Mouse (Mus musculus): ENCODE measurements around the gene Capzb. TPM values are rescaled to one million over a fixed set of nuclear protein-coding genes. Genes with fewer than 3 reads are reported as not detected.
A peak's percentile ranks its signal among the peaks of the same experiment; 100 is the strongest.

Capzb gene
- polyA plus RNA-seq, 1 experiment, result 238 TPM

GRCm38 (mm10) chr4:139244766-139245165, 52.1 kb downstream of the Capzb start:
- Histone ChIP-seq H3K4me3 (replicated peaks) (no peak overlapping the region), H3K4me1 (peaks cover 73% of the 10 kb centered on the region), H3K27me3 (replicated peaks) (no peaks in the 10 kb centered on the region), H3K9me3 (no peaks in the 10 kb centered on the region), H3K36me3 (replicated peaks; ENCODE audit: low read length) (peaks cover 99% of the 10 kb centered on the region)
- TF ChIP-seq FLI1 (IDR thresholded peaks at IDR 0.05; ENCODE audit: low read length) (no peak), GATA1 (IDR thresholded peaks at IDR 0.05; ENCODE audit: borderline replicate concordance, low read length) (no peak)

DNA sequence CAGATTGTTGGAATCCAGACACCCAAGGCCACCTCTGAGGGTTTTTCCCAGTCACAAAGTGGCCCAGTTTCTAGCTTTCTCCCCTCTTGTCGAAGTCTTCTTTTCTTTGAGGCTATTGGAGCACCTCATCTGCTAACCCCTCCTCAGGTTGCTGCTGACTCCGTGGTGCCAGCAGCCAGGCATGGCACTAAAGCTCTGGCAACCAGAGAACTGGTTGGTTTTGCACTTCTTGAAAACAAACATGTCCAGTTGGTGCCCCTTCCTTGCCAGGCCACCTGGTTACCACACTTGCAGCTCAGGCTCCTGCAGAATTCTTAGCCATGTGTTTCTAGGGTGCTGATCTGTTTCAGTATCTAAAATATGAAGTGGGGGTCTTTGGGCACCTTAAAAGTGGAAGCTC, 52.8 kb downstream of the Capzb start:
- H3K4me3 ChIP-seq (replicated peaks), result no peak overlapping the region
- H3K36me3 ChIP-seq (replicated peaks; ENCODE audit: low read length), result peaks cover 99% of the 10 kb centered on the region
- peaks cover 72% of the 10 kb centered on the region for H3K4me1 ChIP-seq
- no peak for TF ChIP-seq GATA1 (IDR thresholded peaks at IDR 0.05; ENCODE audit: borderline replicate concordance, low read length)
- no peak for TF ChIP-seq FLI1 (IDR thresholded peaks at IDR 0.05; ENCODE audit: low read length)
- no peaks in the 10 kb centered on the region for H3K27me3 ChIP-seq (replicated peaks)
- no peaks in the 10 kb centered on the region for H3K9me3 ChIP-seq

DNA sequence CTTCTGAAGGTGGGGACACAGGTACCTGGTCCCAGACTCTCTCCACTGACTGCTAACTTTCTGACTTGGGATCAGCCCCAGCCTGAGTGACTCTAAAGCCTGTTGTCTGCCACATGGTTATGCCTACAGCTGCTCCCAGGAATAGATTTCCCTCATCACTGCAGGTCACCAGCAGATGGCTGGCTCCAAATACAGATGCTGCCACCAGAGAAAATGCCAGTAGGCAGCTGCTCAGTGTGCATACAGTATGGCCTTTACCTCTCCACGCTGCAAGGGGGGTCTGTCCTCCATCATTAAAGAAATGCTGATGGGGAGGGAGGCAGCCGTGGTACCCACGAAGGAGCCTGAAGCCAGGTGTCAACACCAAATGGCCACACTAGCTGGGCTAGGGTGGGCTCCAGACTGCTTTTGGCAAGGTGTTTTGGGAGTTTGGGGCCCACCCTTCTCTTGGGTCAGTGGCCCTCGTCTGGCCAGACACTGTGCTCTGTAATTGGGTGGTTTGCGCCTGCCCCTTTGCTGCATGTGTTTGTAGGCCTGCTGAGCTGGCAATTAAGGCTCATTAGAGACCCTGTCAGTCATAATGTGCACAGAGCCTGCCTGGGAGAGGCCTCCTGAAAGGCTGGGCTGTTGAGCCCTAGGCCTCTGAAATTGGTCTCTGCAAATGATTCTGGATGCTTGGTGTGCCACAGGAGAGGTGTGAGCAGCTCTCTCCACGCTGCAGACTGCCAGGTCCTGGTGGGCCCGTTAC, 53.6 kb downstream of the Capzb start:
- Histone ChIP-seq H3K4me3 (replicated peaks) (no peak overlapping the region), H3K36me3 (replicated peaks; ENCODE audit: low read length) (peaks cover 99% of the 10 kb centered on the region), H3K9me3 (no peaks in the 10 kb centered on the region), H3K27me3 (replicated peaks) (no peaks in the 10 kb centered on the region), H3K4me1 (peaks cover 72% of the 10 kb centered on the region)
- TF ChIP-seq GATA1 (IDR thresholded peaks at IDR 0.05; ENCODE audit: borderline replicate concordance, low read length) (no peak), FLI1 (IDR thresholded peaks at IDR 0.05; ENCODE audit: low read length) (no peak)

GRCm38 (mm10) chr4:139247966-139248365, 55.3 kb downstream of the Capzb start:
- peaks cover 98% of the 10 kb centered on the region for H3K36me3 ChIP-seq (replicated peaks; ENCODE audit: low read length)
- TF ChIP-seq GATA1 (IDR thresholded peaks at IDR 0.05; ENCODE audit: borderline replicate concordance, low read length) (no peak), FLI1 (IDR thresholded peaks at IDR 0.05; ENCODE audit: low read length) (no peak)
- H3K27me3 ChIP-seq (replicated peaks), result no peaks in the 10 kb centered on the region
- no peak overlapping the region for H3K4me3 ChIP-seq (replicated peaks)
- H3K4me1 ChIP-seq, result peaks cover 66% of the 10 kb centered on the region
- H3K9me3 ChIP-seq, result no peaks in the 10 kb centered on the region

DNA sequence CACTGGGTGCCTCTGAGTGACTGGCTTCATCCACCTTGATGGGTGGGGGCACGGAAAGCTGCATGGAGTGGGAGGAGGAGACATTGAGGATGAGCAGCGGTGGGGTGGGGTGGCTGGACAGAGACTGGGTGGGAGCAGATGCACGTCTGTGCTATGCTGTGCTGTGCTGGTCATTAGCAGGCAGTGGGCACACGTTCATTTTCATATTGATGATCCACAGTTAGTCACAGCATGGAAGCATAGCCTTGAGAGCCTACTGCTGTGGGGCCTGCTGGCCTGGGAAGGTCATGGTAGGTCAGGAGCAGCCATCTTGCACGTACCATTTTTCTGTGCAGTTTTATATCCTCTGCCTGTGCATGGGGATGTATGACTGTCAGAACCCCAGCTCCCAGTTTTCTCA, 56.0 kb downstream of the Capzb start:
- H3K36me3 ChIP-seq (replicated peaks; ENCODE audit: low read length), result peaks cover 98% of the 10 kb centered on the region
- TF ChIP-seq GATA1 (IDR thresholded peaks at IDR 0.05; ENCODE audit: borderline replicate concordance, low read length) (no peak), FLI1 (IDR thresholded peaks at IDR 0.05; ENCODE audit: low read length) (no peak)

GRCm38 (mm10) chr4:139250043-139250442, 57.3 kb downstream of the Capzb start:
- no peak overlapping the region for H3K4me3 ChIP-seq (replicated peaks)
- H3K9me3 ChIP-seq, result no peaks in the 10 kb centered on the region
- peaks cover 99% of the 10 kb centered on the region for H3K36me3 ChIP-seq (replicated peaks; ENCODE audit: low read length)
- TF ChIP-seq FLI1 (IDR thresholded peaks at IDR 0.05; ENCODE audit: low read length) (no peak), GATA1 (IDR thresholded peaks at IDR 0.05; ENCODE audit: borderline replicate concordance, low read length) (no peak)
- H3K4me1 ChIP-seq, result peaks cover 69% of the 10 kb centered on the region
- no peaks in the 10 kb centered on the region for H3K27me3 ChIP-seq (replicated peaks)

More for the DNA sequence above, 56.0 kb downstream of the Capzb start:
- peak overlapping the region; percentile 16 for H3K4me3 ChIP-seq (replicated peaks)
- peaks cover 73% of the 10 kb centered on the region for H3K4me1 ChIP-seq
- no peaks in the 10 kb centered on the region for H3K9me3 ChIP-seq
- no peaks in the 10 kb centered on the region for H3K27me3 ChIP-seq (replicated peaks)

DNA sequence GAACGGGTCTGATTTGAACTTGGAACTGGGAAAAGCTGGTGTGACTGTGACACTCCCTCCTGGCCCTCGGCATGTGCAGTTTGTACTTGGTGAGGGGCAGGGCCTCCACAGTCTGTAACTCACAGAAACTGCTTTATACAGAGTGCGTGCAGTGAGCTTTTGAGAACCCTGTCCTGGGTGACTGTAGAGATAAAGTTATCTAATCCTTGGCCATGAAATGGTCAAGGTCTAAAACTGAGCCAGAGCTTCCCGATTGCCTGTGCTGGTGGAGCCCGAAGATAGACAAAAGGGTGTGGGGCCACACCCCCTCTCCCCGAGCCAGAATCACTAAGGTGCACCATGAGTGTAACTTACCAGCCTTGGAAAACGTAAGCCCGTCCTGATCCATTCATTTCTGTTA, 58.2 kb downstream of the Capzb start:
- no peaks in the 10 kb centered on the region for H3K27me3 ChIP-seq (replicated peaks)
- no peaks in the 10 kb centered on the region for H3K9me3 ChIP-seq
- H3K36me3 ChIP-seq (replicated peaks; ENCODE audit: low read length), result peaks cover 99% of the 10 kb centered on the region
- TF ChIP-seq FLI1 (IDR thresholded peaks at IDR 0.05; ENCODE audit: low read length) (no peak), GATA1 (IDR thresholded peaks at IDR 0.05; ENCODE audit: borderline replicate concordance, low read length) (no peak)
- H3K4me1 ChIP-seq, result peaks cover 74% of the 10 kb centered on the region
- H3K4me3 ChIP-seq (replicated peaks), result no peak overlapping the region

- H3K4me3 ChIP-seq (replicated peaks), result no peak overlapping the region
- H3K36me3 ChIP-seq (replicated peaks; ENCODE audit: low read length), result peaks cover 99% of the 10 kb centered on the region
- H3K27me3 ChIP-seq (replicated peaks), result no peaks in the 10 kb centered on the region
- H3K4me1 ChIP-seq, result peaks cover 64% of the 10 kb centered on the region
- TF ChIP-seq FLI1 (IDR thresholded peaks at IDR 0.05; ENCODE audit: low read length), result no peak
- TF ChIP-seq GATA1 (IDR thresholded peaks at IDR 0.05; ENCODE audit: borderline replicate concordance, low read length), result no peak
- H3K9me3 ChIP-seq, result no peaks in the 10 kb centered on the region
Observed at GRCm38 (mm10) chr4:139252051-139252760, 59.5 kb downstream of the Capzb start.

GRCm38 (mm10) chr4:139253206-139253605, 60.5 kb downstream of the Capzb start:
- H3K27me3 ChIP-seq (replicated peaks), result no peaks in the 10 kb centered on the region
- TF ChIP-seq GATA1 (IDR thresholded peaks at IDR 0.05; ENCODE audit: borderline replicate concordance, low read length) (no peak), FLI1 (IDR thresholded peaks at IDR 0.05; ENCODE audit: low read length) (no peak)
- no peaks in the 10 kb centered on the region for H3K9me3 ChIP-seq
- H3K4me3 ChIP-seq (replicated peaks), result no peak overlapping the region
- H3K36me3 ChIP-seq (replicated peaks; ENCODE audit: low read length), result peaks cover 99% of the 10 kb centered on the region
- H3K4me1 ChIP-seq, result peaks cover 62% of the 10 kb centered on the region

DNA sequence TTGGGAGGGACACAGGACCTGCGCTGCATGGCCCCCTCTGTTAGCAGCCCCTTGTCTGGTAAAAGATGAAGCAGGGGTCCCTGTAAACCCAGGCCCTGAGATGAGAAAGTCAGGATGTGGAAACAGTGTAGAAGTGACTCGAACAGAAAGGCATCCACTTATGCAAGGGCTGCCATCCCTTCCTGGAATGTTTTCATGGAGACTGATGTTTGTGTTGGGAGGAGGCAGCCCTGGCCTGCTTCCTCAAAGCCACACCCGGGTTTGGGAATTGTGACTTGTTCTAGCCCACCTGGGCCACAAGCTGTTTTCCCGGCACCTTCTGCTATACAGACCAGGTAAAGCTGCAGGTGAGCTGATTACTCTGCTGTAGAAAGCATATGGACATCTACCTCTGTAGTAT, 63.4 kb downstream of the Capzb start:
- Histone ChIP-seq H3K27me3 (replicated peaks) (no peaks in the 10 kb centered on the region), H3K36me3 (replicated peaks; ENCODE audit: low read length) (peaks cover 99% of the 10 kb centered on the region), H3K4me3 (replicated peaks) (no peak overlapping the region), H3K4me1 (peaks cover 43% of the 10 kb centered on the region), H3K9me3 (no peaks in the 10 kb centered on the region)
- TF ChIP-seq GATA1 (IDR thresholded peaks at IDR 0.05; ENCODE audit: borderline replicate concordance, low read length), result no peak
- TF ChIP-seq FLI1 (IDR thresholded peaks at IDR 0.05; ENCODE audit: low read length), result no peak
